Mouse (Mus musculus) midbrain, postnatal 0 days (tissue): Measurements from ENCODE around the gene Ntn1. TPM values are rescaled to one million over a fixed set of nuclear protein-coding genes. Genes with fewer than 3 reads are reported as not detected.

Experiments used
- ATAC-seq: fragments of 200-750 bp; cut with Nextera tagmentation; 2 replicates; pipeline ENCODE4 v1.8.0; 2017; ENCODE audit warnings: moderate number of reproducible peaks, mild to moderate bottlenecking, moderate TSS enrichment, moderate library complexity; ENCODE audit not compliant: low FRiP score
- DNase-seq: peaks from one replicate; pipeline ENCODE4 v3.0.0-alpha.2; 2015; ENCODE audit warnings: low spot score
- H3K27ac ChIP-seq: fragments of 300-500 bp; sonication (generic); 2 replicates; pipeline ENCODE4 v1.5.1; 2014; ENCODE audit warnings: low read depth, mild to moderate bottlenecking, low read length, mixed read lengths
- H3K27me3 ChIP-seq: fragments of 300-500 bp; sonication (generic); 2 replicates; pipeline ENCODE4 v1.6.1; 2014; ENCODE audit warnings: low read length, control low read depth, mixed read lengths; ENCODE audit not compliant: insufficient read depth
- H3K36me3 ChIP-seq: fragments of 300-500 bp; sonication (generic); 2 replicates; pipeline ENCODE4 v1.6.1; 2014; ENCODE audit warnings: low read length, control low read depth, mixed read lengths; ENCODE audit not compliant: insufficient read depth
- H3K4me1 ChIP-seq: fragments of 300-500 bp; sonication (generic); 2 replicates; pipeline ENCODE4 v1.6.1; 2014; ENCODE audit warnings: mild to moderate bottlenecking, control low read depth, antibody characterized with exemption, low read length, mixed read lengths; ENCODE audit not compliant: insufficient read depth
- H3K4me2 ChIP-seq: fragments of 300-500 bp; sonication (generic); 2 replicates; pipeline ENCODE4 v1.6.1; 2014; ENCODE audit warnings: low read depth, mild to moderate bottlenecking, low read length, mixed read lengths; ENCODE audit not compliant: poor library complexity, severe bottlenecking
- H3K4me3 ChIP-seq: fragments of 300-500 bp; sonication (generic); 2 replicates; pipeline ENCODE4 v1.5.1; 2014; ENCODE audit warnings: low read depth, mild to moderate bottlenecking, low read length, moderate library complexity
- H3K9ac ChIP-seq: fragments of 300-500 bp; sonication (generic); replicated peaks from 2 replicates; pipeline ENCODE4 v1.6.1; 2014; ENCODE audit warnings: mild to moderate bottlenecking, low read length, moderate library complexity, mixed read lengths; ENCODE audit not compliant: poor library complexity, severe bottlenecking
- H3K9me3 ChIP-seq: fragments of 300-500 bp; sonication (generic); 2 replicates; pipeline ENCODE4 v1.6.1; 2016; ENCODE audit warnings: low read length, control low read depth
- CTCF ChIP-seq: IDR thresholded peaks from 2 replicates; pipeline ENCODE4 v1.5.1; 2016; ENCODE audit warnings: antibody characterized with exemption, mild to moderate bottlenecking
- WGBS: fragments of 180-500 bp; shearing (Covaris S2); extraction: QIAGEN DNeasy Blood & Tissue Kit; methylation state at CpG from one replicate; pipeline ENCODE4 v1.1.7; 2014; 5-methylcytosine and 5-hydroxymethylcytosine counted together
- polyA plus RNA-seq: library from polyadenylated mRNA; unstranded; fragments of >200 nt; fragmentation: Nextera tagmentation; extraction: Ambion mirVana; gene quantifications from 2 replicates; pipeline ENCODE4 v1.2.1, GENCODE M21; 2015
- total RNA-seq: library from RNA; depleted of rRNA; stranded (reverse); fragments of >200 nt; gene quantifications from 2 replicates; pipeline ENCODE4 v1.2.3, GENCODE M21; 2014

Gene Ntn1
- total and polyA plus RNA-seq, 2 experiments from 2014 or later: 9.6 to 66.4 TPM

DNA sequence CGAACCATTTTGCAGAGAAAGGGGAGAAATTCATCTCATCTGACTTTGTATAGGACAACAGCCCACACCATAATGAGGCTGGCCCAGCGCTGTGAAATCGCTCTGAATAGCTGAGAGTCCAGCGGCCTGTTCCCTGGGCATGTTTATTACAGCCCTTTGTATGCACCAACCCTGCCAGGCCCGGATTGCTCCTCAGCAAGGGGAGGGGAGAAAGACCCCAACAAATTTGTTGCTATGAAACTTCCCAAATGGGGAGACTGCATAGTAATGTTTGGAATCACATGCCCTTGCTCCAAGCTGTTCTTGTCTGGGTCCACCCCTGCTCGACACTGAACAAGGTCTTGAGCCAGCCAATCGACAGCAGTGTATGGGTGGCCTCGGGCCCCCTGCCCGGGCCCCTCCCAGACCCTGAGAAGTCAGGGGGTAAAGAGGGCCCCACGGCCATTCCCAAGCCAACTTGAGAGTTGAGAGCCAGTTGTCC, 126.3 kb downstream of the Ntn1 start:
- H3K4me1 ChIP-seq: peaks cover 7% of the 10 kb centered on the region; the same call in 1 of the 2 replicates
- DNase-seq (peak; percentile 77), ATAC-seq (peak; percentile 78; the same call in 1 of the 2 replicates)
- no peaks in the 10 kb centered on the region for H3K36me3 ChIP-seq
- no peak overlapping the region for H3K4me3 ChIP-seq
- 25% methylated on average over 10 of the region's 10 CpGs for WGBS
- no peak overlapping the region for H3K9ac ChIP-seq
- TF ChIP-seq CTCF: no peak
- peaks cover 19% of the 10 kb centered on the region for H3K27me3 ChIP-seq
- no peak overlapping the region for H3K27ac ChIP-seq
- H3K4me2 ChIP-seq: no peak overlapping the region
- no peaks in the 10 kb centered on the region for H3K9me3 ChIP-seq

DNA sequence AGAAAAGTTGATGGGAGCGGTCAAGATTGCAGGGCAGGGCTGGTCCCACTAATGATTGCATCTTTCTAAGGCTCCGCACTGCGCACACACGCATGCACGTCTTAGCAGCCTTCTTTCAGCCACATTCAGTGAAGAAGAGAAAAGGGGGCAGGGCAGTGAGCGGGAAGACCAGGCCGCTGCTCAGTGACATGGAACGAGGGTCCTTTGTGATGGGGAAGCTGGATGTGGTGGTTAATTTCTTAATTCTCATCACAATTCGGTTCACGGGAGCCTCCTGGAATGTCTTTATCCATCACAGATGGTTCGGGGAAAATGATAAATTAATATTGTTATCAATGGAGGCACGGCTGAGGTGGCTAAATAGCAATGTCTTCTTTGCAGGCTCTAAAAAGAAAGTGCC, 126.8 kb downstream of the Ntn1 start:
- DNase-seq (peak; percentile 26), ATAC-seq (no peak)
- H3K27ac ChIP-seq: no peak overlapping the region
- H3K4me2 ChIP-seq: no peak overlapping the region
- H3K9me3 ChIP-seq: no peaks in the 10 kb centered on the region
- H3K9ac ChIP-seq: no peak overlapping the region
- 31% methylated on average over 12 of the region's 12 CpGs for WGBS
- H3K4me1 ChIP-seq: peaks cover 7% of the 10 kb centered on the region; the same call in 1 of the 2 replicates
- no peak overlapping the region for H3K4me3 ChIP-seq
- H3K36me3 ChIP-seq: no peaks in the 10 kb centered on the region
- H3K27me3 ChIP-seq: peaks cover 19% of the 10 kb centered on the region
- no peak for TF ChIP-seq CTCF

DNA sequence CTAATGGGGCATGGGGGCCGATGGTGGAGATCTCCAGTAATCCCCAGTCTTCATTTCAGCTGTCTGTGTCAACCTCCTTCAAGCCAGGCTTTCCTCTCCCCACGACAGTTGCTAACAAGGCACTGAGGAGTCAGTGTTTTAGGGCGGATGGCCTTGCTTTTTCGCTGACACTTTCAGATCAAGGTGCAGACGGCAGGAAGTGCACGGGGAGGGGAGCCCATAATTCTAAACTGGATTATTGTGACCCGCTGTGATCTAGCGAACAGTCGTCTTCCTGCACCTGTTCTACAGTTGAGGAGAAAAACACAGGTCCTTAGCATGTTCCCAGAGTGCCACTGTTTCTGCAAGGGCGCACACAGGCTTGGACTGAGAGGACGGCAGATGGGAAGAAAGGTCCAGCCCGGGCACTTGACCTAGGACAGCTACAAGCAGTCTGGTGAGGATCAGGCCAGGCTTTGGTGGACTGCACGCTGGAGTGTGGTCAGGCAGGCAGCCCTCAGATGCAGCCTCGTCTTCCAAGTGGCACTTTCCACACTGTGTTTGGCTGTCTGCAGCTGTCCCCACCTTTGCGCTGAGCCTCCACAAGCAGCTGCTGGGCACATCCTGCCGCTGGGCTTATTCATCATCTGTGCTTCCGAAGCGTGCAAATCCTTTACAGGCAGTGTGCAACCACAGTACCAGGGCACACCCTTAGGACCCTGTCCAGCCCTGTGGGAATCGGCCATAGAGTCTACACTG, 129.7 kb downstream of the Ntn1 start:
- no peak overlapping the region for H3K9ac ChIP-seq
- no peak overlapping the region for H3K27ac ChIP-seq
- H3K4me1 ChIP-seq: peaks cover 7% of the 10 kb centered on the region; the same call in 1 of the 2 replicates
- no peaks in the 10 kb centered on the region for H3K9me3 ChIP-seq
- no peak overlapping the region for H3K4me2 ChIP-seq
- ATAC-seq (no peak), DNase-seq (no peak)
- H3K4me3 ChIP-seq: no peak overlapping the region
- no peaks in the 10 kb centered on the region for H3K36me3 ChIP-seq
- 55% methylated on average over 19 of the region's 19 CpGs for WGBS
- peaks cover 3% of the 10 kb centered on the region; the same call in 1 of the 2 replicates for H3K27me3 ChIP-seq
- TF ChIP-seq CTCF: no peak

- TF ChIP-seq CTCF: no peak
- Histone ChIP-seq H3K4me2 (no peak overlapping the region), H3K4me1 (no peaks in the 10 kb centered on the region), H3K36me3 (no peaks in the 10 kb centered on the region), H3K27me3 (no peaks in the 10 kb centered on the region), H3K9me3 (no peaks in the 10 kb centered on the region), H3K27ac (no peak overlapping the region), H3K9ac (no peak overlapping the region), H3K4me3 (no peak overlapping the region)
- WGBS: 88% methylated on average over 5 of the region's 5 CpGs
- DNase-seq: no peak
- ATAC-seq: no peak
Measured at GRCm38 (mm10) chr11:68264276-68264675, 136.3 kb downstream of the Ntn1 start.

GRCm38 (mm10) chr11:68263100-68263499, 137.5 kb downstream of the Ntn1 start:
- TF ChIP-seq CTCF: no peak
- WGBS: 91% methylated on average over 5 of the region's 5 CpGs
- no peak overlapping the region for H3K27ac ChIP-seq
- H3K27me3 ChIP-seq: no peaks in the 10 kb centered on the region
- H3K4me1 ChIP-seq: no peaks in the 10 kb centered on the region
- DNase-seq (no peak), ATAC-seq (no peak)
- no peak overlapping the region for H3K9ac ChIP-seq
- no peaks in the 10 kb centered on the region for H3K36me3 ChIP-seq
- H3K4me2 ChIP-seq: no peak overlapping the region
- no peak overlapping the region for H3K4me3 ChIP-seq
- H3K9me3 ChIP-seq: no peaks in the 10 kb centered on the region

- no peaks in the 10 kb centered on the region for H3K9me3 ChIP-seq
- H3K4me3 ChIP-seq: no peak overlapping the region
- DNase-seq (no peak), ATAC-seq (no peak)
- no peak for TF ChIP-seq CTCF
- no peak overlapping the region for H3K9ac ChIP-seq
- H3K4me1 ChIP-seq: no peaks in the 10 kb centered on the region
- H3K36me3 ChIP-seq: no peaks in the 10 kb centered on the region
- no peaks in the 10 kb centered on the region for H3K27me3 ChIP-seq
- no peak overlapping the region for H3K27ac ChIP-seq
- no peak overlapping the region for H3K4me2 ChIP-seq
- WGBS: 85% methylated on average over 10 of the region's 10 CpGs
Measured at GRCm38 (mm10) chr11:68261162-68261892, 139.3 kb downstream of the Ntn1 start.
